Mouse (Mus musculus) CH12.LX (cell line): ENCODE results near the gene 1600002K03Rik.

Experiments
- CHD1 ChIP-seq: IDR thresholded peaks from 2 replicates; pipeline ENCODE4 v1.6.1; 2012; ENCODE audit warnings: low read depth, low read length, improper control_type of control experiment, inconsistent platforms
- CTCF ChIP-seq, 2 experiments: IDR thresholded peaks in 1 of 2; conservative IDR thresholded peaks in 1 of 2; 2 replicates each; pipeline ENCODE4 v1.5.1; 2011 to 2012; ENCODE audit warnings: low read depth in 2 of 2, low read length in 2 of 2, improper control_type of control experiment in 1 of 2, inconsistent platforms in 1 of 2, mild to moderate bottlenecking in 1 of 2, moderate library complexity in 1 of 2
- EP300 ChIP-seq: IDR thresholded peaks from 2 replicates; pipeline ENCODE4 v1.6.1; 2011; ENCODE audit warnings: low read length, improper control_type of control experiment
- ETS1 ChIP-seq: conservative IDR thresholded peaks from 2 replicates; pipeline ENCODE4 v1.6.1; 2012; ENCODE audit warnings: low read depth, mild to moderate bottlenecking, inconsistent platforms, low read length, improper control_type of control experiment, moderate library complexity
- HCFC1 ChIP-seq: IDR thresholded peaks from 2 replicates; pipeline ENCODE4 v1.6.1; 2012; ENCODE audit warnings: low read depth, mild to moderate bottlenecking, inconsistent platforms, low read length, improper control_type of control experiment
- POLR2A ChIP-seq: IDR thresholded peaks from 2 replicates; pipeline ENCODE4 v1.6.1; 2011; ENCODE audit warnings: low read depth, mild to moderate bottlenecking, improper control_type of control experiment, low read length
- UBTF ChIP-seq: IDR thresholded peaks from 2 replicates; pipeline ENCODE4 v1.6.1; 2012; ENCODE audit warnings: low read depth, mild to moderate bottlenecking, inconsistent platforms, low read length, improper control_type of control experiment, moderate library complexity

DNA sequence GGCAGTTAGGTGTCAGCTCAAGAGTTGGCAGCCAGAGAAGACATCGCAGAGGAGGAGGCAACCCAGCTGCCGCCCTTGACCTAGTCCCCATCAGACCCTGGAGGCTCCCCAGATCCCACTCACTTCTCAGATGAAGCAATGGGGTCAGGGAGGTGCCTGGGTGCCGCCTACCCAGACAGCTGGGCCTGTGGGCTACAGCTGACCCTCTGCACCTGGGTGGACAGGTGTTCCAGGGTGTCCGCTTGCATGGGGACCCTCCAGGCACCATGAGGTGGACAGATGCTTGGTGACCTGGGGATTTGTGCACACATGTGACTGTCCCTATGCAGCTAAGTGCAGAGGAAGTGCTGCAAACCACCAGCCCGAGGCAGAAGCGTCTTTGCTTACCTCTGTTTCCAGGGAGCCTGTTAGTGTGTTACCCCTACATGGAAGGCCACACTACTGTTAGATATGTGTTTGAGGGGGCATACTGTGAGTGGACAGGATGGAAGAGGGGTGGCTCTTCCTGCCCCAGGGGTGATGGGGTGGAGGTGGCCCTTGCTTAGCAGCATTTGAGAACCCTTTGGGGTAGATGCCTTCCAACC lies 9.9 kb upstream of the 1600002K03Rik start:
- TF ChIP-seq CTCF (conservative IDR thresholded peaks at IDR 0.05 in 1 of 2, IDR thresholded peaks at IDR 0.05 in 1 of 2; ENCODE audit: low read depth in 2 of 2, low read length in 2 of 2) (no peak), POLR2A (no peak), ETS1 (no peak), UBTF (no peak), CHD1 (no peak), EP300 (no peak), HCFC1 (no peak)
